Mouse (Mus musculus): ENCODE results near the gene Rnf144b. TPM values are rescaled to one million over a fixed set of nuclear protein-coding genes. Genes with fewer than 3 reads are reported as not detected.
A peak's percentile ranks its signal among the peaks of the same experiment; 100 is the strongest.

The Rnf144b gene
- polyA plus RNA-seq, 1 experiment from 2014 or later: 1.00 TPM

DNA sequence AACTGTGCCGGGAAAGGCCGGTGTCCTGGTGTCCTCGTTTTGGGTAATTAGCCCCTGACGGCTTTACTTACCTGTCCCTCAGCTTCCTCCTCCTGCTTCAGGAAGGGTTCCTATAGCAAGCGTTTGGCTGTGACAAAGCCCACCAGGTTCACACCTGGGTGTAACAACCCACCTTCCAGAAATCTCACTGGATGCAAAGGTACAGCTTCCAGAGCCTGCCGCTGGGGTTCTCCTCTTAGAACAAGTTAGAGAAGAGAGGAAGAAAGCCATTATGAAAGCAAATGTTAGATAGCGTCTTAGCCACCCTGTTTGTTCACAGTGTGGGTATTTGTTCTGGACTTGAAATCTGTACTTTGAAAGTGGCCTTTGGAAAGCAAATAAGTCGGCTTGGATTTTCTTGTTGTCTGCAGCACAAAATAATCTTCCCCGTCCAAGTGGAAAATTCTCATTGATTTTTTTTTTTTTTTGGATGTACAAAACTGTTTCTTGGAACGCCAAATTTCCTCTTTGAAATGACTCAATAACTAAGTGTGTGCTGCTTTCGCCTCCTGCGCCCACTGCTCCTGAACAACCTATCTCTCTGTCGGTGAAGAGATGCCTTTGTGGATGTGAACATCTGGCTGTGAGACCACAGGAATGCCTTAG, 124.8 kb downstream of the Rnf144b start:
- Histone ChIP-seq H3K4me2 (replicated peaks) (no peak overlapping the region), H3K4me1 (peaks cover 7% of the 10 kb centered on the region; the same call in 1 of the 2 replicates), H3K36me3 (no peaks in the 10 kb centered on the region), H3K27ac (no peak overlapping the region), H3K4me3 (no peak overlapping the region), H3K9me3 (no peaks in the 10 kb centered on the region), H3K9ac (no peak overlapping the region), H3K27me3 (no peaks in the 10 kb centered on the region)
- no peak for ATAC-seq (ENCODE audit: insufficient number of reproducible peaks, insufficient read depth, low FRiP score, low TSS enrichment)
- WGBS: 67% methylated on average over 13 of the region's 13 CpGs

DNA sequence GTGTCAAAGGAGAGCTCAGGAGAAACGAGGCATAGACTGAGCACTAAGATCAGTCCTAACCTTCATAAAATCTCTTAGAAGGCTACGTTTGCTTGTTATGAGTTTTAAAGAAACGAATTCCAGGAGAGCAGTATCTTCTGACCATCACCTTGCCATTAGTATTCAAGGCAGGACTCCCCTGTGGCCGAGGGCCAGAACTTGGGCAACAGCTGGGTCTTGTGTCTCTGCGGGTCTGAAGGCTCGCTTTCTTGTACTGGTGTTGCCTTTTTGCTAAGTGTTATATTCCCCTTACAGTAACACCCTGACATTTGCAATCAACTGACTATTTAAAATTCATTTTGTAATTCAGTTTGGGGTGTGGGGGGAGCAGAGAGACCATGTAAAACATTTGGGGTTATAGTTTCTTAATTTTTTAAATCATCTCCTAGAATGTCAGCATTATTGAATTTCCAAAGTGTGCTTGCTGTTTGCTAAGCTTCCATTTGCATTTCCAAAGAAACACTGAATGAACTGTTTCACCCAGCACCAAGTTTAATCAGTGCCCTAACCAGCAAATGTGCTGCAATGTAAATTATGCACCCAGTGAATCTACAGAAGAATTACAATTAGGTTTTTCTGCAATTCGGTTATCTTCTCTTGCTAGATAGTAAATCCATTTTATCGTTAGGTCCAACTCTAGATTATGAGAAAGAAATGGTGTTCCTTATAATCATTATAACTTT, 126.0 kb downstream of the Rnf144b start:
- no peak overlapping the region for H3K9ac ChIP-seq
- H3K4me1 ChIP-seq: peaks cover 7% of the 10 kb centered on the region; the same call in 1 of the 2 replicates
- no peaks in the 10 kb centered on the region for H3K9me3 ChIP-seq
- H3K4me3 ChIP-seq: no peak overlapping the region
- no peaks in the 10 kb centered on the region for H3K27me3 ChIP-seq
- no peak overlapping the region for H3K27ac ChIP-seq
- no peak overlapping the region for H3K4me2 ChIP-seq (replicated peaks)
- ATAC-seq (ENCODE audit: insufficient number of reproducible peaks, insufficient read depth, low FRiP score, low TSS enrichment): no peak
- WGBS: 82% methylated on average over 8 of the region's 8 CpGs
- H3K36me3 ChIP-seq: no peaks in the 10 kb centered on the region

DNA sequence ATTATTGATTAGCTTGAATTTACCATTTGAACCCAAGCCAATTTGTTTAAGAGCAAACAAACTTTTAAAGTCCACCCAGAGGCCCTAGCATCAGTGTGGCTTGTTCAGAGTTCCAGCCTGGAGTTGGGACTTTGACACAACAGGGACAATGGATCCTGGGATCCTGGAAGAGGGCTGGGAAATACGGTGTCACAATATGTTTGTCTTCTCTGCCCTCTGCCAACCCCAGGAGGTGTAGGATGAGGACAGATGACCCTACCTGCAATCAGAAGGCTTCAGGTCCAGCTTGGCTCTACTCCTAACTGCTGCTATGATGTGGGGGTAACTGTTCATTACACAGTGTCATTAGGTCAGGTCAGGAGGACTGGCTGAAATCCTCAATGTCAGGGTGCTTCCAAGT, 128.2 kb downstream of the Rnf144b start:
- no peak for ATAC-seq (ENCODE audit: insufficient number of reproducible peaks, insufficient read depth, low FRiP score, low TSS enrichment)
- WGBS: 89% methylated on average over 1 of the region's 1 CpGs
- Histone ChIP-seq H3K27me3 (no peaks in the 10 kb centered on the region), H3K4me1 (peaks cover 5% of the 10 kb centered on the region; the same call in 1 of the 2 replicates), H3K36me3 (no peaks in the 10 kb centered on the region), H3K9me3 (no peaks in the 10 kb centered on the region), H3K4me3 (no peak overlapping the region), H3K27ac (no peak overlapping the region), H3K4me2 (replicated peaks) (no peak overlapping the region), H3K9ac (no peak overlapping the region)

DNA sequence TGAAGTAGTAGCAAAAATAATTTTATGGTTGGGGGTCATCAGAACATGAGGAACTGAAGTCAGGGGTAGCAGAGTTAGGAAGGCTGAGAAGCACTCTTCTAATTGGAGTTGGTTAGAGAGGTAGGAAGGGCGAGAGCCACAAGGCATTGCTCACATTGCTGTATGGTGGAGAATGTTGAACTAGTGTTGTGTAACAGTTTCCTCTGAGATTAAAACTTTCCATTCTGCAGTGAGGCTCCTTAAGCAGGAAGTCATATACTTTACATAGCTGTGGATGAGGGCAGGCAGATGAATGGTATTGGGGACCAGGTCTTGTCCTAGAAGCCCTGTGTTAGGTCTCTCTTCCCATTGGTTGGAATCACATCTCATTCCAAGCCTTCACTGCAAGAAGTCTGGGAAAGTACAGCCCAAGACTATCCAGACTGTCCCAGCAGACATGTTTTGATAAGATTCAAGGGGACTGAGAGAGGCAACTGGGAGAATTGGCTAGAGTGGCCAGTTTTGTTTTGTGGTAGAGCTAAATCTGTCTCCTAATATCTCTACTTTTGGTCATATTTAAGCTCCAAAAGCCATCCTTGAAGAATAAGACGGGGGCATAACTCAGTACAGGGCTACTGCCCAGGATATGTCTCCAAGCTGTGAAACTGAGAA, 128.8 kb downstream of the Rnf144b start:
- WGBS: 91% methylated on average over 2 of the region's 2 CpGs
- no peak for ATAC-seq (ENCODE audit: insufficient number of reproducible peaks, insufficient read depth, low FRiP score, low TSS enrichment)
- no peaks in the 10 kb centered on the region for H3K27me3 ChIP-seq

DNA sequence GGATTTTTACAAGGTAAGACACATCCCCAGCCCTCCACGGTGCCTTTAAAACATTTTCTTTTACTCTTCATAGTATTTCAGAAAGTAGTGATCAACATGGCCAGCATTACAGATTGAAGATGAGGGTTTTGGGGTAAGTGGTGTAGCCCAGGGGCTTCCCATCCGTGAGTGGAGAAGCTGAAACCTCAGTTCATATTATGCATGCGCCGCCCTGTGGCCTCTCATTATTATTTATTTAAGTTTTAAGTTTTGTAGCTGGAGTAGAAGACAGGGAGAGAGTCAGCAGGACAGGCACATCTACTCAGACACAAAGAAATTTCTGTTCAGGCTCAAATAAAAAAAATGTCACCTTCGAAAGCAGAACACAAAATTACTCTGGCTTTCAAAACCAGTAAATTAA, 131.3 kb downstream of the Rnf144b start:
- Histone ChIP-seq H3K9ac (no peak overlapping the region), H3K4me1 (0 out of 2 replicates have a peak, but pooled peaks cover 3% of the 10 kb centered on the region), H3K27ac (no peak overlapping the region), H3K36me3 (no peaks in the 10 kb centered on the region), H3K4me2 (replicated peaks) (no peak overlapping the region), H3K9me3 (no peaks in the 10 kb centered on the region), H3K4me3 (no peak overlapping the region), H3K27me3 (no peaks in the 10 kb centered on the region)
- WGBS: 65% methylated on average over 5 of the region's 5 CpGs
- no peak for ATAC-seq (ENCODE audit: insufficient number of reproducible peaks, insufficient read depth, low FRiP score, low TSS enrichment)

More for the DNA sequence above, 128.8 kb downstream of the Rnf144b start:
- Histone ChIP-seq H3K27ac (no peak overlapping the region), H3K9me3 (no peaks in the 10 kb centered on the region), H3K4me2 (replicated peaks) (no peak overlapping the region), H3K4me1 (peaks cover 4% of the 10 kb centered on the region; the same call in 1 of the 2 replicates), H3K9ac (no peak overlapping the region), H3K36me3 (no peaks in the 10 kb centered on the region), H3K4me3 (no peak overlapping the region)

DNA sequence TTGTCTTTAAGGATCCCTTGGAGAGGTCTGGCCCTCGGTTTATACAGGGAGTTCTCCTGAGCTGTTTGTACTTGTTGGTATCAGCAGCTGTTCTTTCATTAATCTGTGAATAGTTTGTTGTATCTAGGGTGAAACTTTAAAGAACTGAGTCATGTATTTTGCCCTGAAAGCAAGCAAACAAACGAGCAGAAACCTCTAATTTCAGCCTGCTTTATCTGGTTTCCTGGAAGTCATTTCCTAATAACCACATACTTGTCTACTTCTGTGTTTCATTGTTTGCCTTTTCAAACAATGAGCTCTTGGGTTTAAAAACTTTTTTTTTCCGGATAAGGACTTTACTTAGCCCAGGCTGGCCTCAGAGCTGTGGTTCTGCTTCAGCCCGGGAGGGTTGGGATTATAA, 136.8 kb downstream of the Rnf144b start:
- Histone ChIP-seq H3K4me3 (no peak overlapping the region), H3K9ac (no peak overlapping the region), H3K4me1 (0 out of 2 replicates have a peak, but pooled peaks cover 3% of the 10 kb centered on the region), H3K27me3 (no peaks in the 10 kb centered on the region), H3K4me2 (replicated peaks) (no peak overlapping the region), H3K9me3 (no peaks in the 10 kb centered on the region), H3K27ac (no peak overlapping the region), H3K36me3 (no peaks in the 10 kb centered on the region)
- no peak for ATAC-seq (ENCODE audit: insufficient number of reproducible peaks, insufficient read depth, low FRiP score, low TSS enrichment)
- WGBS: 56% methylated on average over 4 of the region's 4 CpGs

DNA sequence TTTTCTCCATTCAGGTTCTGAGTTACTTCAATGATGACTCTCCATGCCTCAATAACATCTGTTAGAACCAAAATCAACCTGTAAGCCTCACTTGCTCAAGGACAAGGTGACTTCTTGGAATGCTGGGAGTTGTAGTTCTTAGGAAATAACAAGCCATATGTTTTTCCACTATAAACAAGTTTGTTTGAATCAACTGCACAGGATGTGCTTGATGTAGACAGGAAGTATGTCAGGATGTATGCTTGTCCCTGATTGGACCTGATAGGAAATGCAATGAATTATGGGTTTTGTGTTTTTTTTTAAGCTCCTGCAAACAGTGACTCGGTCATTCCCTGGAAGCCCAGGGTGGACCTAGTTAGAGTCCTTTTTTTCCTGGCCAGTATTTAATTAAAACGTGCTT, 139.5 kb downstream of the Rnf144b start:
- Histone ChIP-seq H3K4me2 (replicated peaks) (no peak overlapping the region), H3K36me3 (no peaks in the 10 kb centered on the region), H3K4me3 (no peak overlapping the region), H3K9ac (no peak overlapping the region), H3K27me3 (no peaks in the 10 kb centered on the region), H3K9me3 (no peaks in the 10 kb centered on the region), H3K27ac (no peak overlapping the region), H3K4me1 (0 out of 2 replicates have a peak, but pooled peaks cover 3% of the 10 kb centered on the region)
- no peak for ATAC-seq (ENCODE audit: insufficient number of reproducible peaks, insufficient read depth, low FRiP score, low TSS enrichment)
- 61% methylated on average over 2 of the region's 2 CpGs for WGBS

DNA sequence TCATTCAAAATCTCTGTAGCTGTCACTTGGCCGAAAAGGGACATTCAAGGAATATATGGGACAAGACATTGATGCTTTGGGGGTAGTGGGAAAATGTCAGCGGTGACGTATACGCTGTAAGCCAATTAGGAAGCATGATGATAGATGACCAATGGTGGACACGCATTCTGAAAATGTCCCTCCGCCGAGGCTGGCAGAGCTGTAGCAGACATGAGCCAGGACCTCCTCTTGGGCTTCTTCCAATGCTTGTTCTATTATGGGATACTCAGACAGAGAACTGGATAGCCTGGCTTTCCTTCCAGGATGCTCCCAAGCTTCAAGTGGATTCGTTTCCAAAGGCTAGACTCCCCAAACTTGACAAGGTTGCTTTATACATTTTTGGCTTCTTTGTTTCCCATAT, 141.9 kb downstream of the Rnf144b start:
- H3K27me3 ChIP-seq: no peaks in the 10 kb centered on the region
- 86% methylated on average over 8 of the region's 8 CpGs for WGBS
- no peak overlapping the region for H3K9ac ChIP-seq
- H3K36me3 ChIP-seq: no peaks in the 10 kb centered on the region
- H3K27ac ChIP-seq: no peak overlapping the region
- H3K4me2 ChIP-seq (replicated peaks): no peak overlapping the region
- H3K9me3 ChIP-seq: no peaks in the 10 kb centered on the region
- H3K4me3 ChIP-seq: no peak overlapping the region
- ATAC-seq (ENCODE audit: insufficient number of reproducible peaks, insufficient read depth, low FRiP score, low TSS enrichment): no peak
- 0 out of 2 replicates have a peak, but pooled peaks cover 4% of the 10 kb centered on the region for H3K4me1 ChIP-seq

DNA sequence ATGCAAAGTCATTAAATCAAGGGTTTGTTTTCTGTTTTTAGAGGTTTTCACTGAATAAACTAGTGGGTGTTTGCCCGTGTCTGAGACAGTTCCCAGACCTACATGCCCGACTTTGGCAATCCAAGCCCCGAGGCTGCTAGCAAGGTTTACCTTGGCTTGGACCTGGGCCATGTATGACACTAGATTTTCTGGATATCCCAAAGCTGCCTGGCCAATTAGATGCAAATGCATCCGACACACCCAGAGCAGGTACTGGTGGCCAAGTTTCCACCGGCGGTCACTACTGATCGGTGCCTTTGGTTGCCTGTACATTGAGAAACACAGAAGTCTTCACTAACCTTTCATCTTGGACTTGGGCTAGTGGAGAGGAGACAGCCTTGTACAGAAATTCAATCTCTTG, 144.0 kb downstream of the Rnf144b start:
- H3K9ac ChIP-seq: no peak overlapping the region
- H3K4me2 ChIP-seq (replicated peaks): no peak overlapping the region
- ATAC-seq (ENCODE audit: insufficient number of reproducible peaks, insufficient read depth, low FRiP score, low TSS enrichment): no peak

DNA sequence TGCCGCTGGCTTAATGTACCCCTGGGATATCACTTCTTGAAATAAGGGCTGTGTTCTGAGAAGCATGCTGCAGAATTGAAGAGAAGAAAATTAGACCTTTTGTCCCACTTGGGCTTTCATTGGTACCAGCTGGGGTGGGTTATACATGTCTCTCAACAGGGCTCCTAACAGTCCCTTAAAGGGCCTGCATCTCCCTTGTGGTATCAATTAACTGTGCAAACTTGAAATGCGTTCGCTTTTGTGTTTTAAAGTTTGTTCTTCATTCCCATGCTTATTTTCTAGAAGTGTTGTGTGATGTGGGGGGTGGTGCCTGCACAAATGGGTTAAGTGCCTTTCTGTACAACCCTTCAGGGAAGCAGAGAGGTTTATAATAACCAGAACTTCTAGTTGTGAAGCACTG, 145.8 kb downstream of the Rnf144b start:
- 29% methylated on average over 3 of the region's 3 CpGs for WGBS
- Histone ChIP-seq H3K27ac (0 out of 2 replicates have a peak overlapping the region, but pooled peaks have one; percentile 17), H3K36me3 (no peaks in the 10 kb centered on the region), H3K9me3 (no peaks in the 10 kb centered on the region), H3K4me2 (replicated peaks) (no peak overlapping the region), H3K4me1 (peaks cover 4% of the 10 kb centered on the region; the same call in 1 of the 2 replicates), H3K4me3 (no peak overlapping the region), H3K27me3 (no peaks in the 10 kb centered on the region), H3K9ac (no peak overlapping the region)
- no peak for ATAC-seq (ENCODE audit: insufficient number of reproducible peaks, insufficient read depth, low FRiP score, low TSS enrichment)

More for the DNA sequence above, 144.0 kb downstream of the Rnf144b start:
- H3K36me3 ChIP-seq: no peaks in the 10 kb centered on the region
- H3K4me1 ChIP-seq: 0 out of 2 replicates have a peak, but pooled peaks cover 4% of the 10 kb centered on the region
- 85% methylated on average over 7 of the region's 7 CpGs for WGBS
- no peak overlapping the region for H3K4me3 ChIP-seq
- H3K27me3 ChIP-seq: no peaks in the 10 kb centered on the region
- H3K9me3 ChIP-seq: no peaks in the 10 kb centered on the region
- H3K27ac ChIP-seq: no peak overlapping the region

DNA sequence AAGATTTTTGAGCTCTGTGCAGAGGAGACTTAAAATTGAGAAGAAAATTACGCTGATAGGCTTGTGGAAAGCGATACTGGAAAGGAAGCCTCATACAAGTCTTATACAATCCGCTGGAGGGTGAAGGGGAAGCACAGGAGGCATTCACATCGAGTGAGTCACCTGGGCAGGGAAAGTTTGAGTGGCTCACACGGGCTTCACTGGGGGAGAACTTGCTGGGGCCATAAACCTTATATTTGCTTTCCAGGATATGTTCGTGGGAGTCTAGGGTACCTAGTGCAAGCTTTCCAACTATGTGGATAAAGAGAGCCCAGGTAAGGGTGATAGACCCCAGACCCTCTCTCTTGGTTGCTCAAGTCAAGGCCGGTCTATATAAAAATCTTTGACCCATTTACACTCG, 150.5 kb downstream of the Rnf144b start:
- H3K9ac ChIP-seq: 0 out of 2 replicates have a peak overlapping the region, but pooled peaks have one; percentile 7
- no peak overlapping the region for H3K4me3 ChIP-seq
- no peaks in the 10 kb centered on the region for H3K36me3 ChIP-seq
- no peak overlapping the region for H3K27ac ChIP-seq
- no peaks in the 10 kb centered on the region for H3K9me3 ChIP-seq
- peaks cover 4% of the 10 kb centered on the region; the same call in 1 of the 2 replicates for H3K4me1 ChIP-seq
- no peaks in the 10 kb centered on the region for H3K27me3 ChIP-seq
- 15% methylated on average over 8 of the region's 8 CpGs for WGBS
- no peak for ATAC-seq (ENCODE audit: insufficient number of reproducible peaks, insufficient read depth, low FRiP score, low TSS enrichment)
- peak overlapping the region; percentile 30; the same call in 1 of the 2 replicates for H3K4me2 ChIP-seq (replicated peaks)

Data from embryonic facial prominence, embryonic 12.5 days (tissue).